In genomic region chr8:107944676-107945600, GRCm38 (mm10) we compare ENCODE assay signal across 8 mouse cellular contexts. TPM values are rescaled to one million over a fixed set of nuclear protein-coding genes. Genes with fewer than 3 reads are reported as not detected.
DNase-seq lines count a peak whose midpoint lies in the region; ATAC-seq and TF ChIP-seq lines count a peak whose summit lies in the region.

No protein-coding gene starts in this region.

- DNase-seq in cerebellum, postnatal 10 days: peak; percentile 12 to 22
- no peak for DNase-seq in cerebellum, adult 11 months
- DNase-seq in thymus, postnatal 4 days: peak; percentile 11
- DNase-seq in thymus, adult 2 months: no peak
- no peak for DNase-seq in layer of hippocampus, adult 9-11 months
- DNase-seq in left cerebral cortex, postnatal 14 days (ENCODE audit: low spot score in 2 of 2): no peak

- no peak overlapping the region for H3K4me3 ChIP-seq in thymus, adult 2 months (ENCODE audit: control insufficient read depth, insufficient read depth, low read length)
- peak overlapping the region; percentile 7; the same call in 1 of the 2 replicates for H3K4me3 ChIP-seq in liver, embryonic 12.5 days

- no peak for ATAC-seq in liver, embryonic 12.5 days
- ATAC-seq in activated CD4-positive, CD25-positive, alpha-beta regulatory T cell, adult 4 months: no peak

- TF ChIP-seq CTCF in thymus, adult 2 months (IDR thresholded peaks at IDR 0.05; ENCODE audit: borderline replicate concordance, control insufficient read depth, extremely low read depth, insufficient read depth, low read length, poor library complexity): no peak

- no peak overlapping the region for H3K27ac ChIP-seq in thymus, adult 2 months (ENCODE audit: control insufficient read depth, insufficient read depth, low read length)
- no peak overlapping the region for H3K27ac ChIP-seq in liver, embryonic 12.5 days

- no peaks in the 10 kb centered on the region for H3K9me3 ChIP-seq in liver, embryonic 12.5 days (replicated peaks)

- no peak overlapping the region for H3K9ac ChIP-seq in liver, embryonic 12.5 days

- peak overlapping the region; percentile 38 for H3K4me2 ChIP-seq in liver, embryonic 12.5 days

- H3K27me3 ChIP-seq in thymus, adult 2 months (ENCODE audit: control insufficient read depth, insufficient read depth, low read length): peaks cover 4% of the 10 kb centered on the region; the same call in 1 of the 2 replicates
- peaks cover 58% of the 10 kb centered on the region for H3K27me3 ChIP-seq in liver, embryonic 12.5 days (replicated peaks)

- H3K4me1 ChIP-seq in thymus, adult 2 months (replicated peaks; ENCODE audit: control insufficient read depth, insufficient read depth, low read length): no peaks in the 10 kb centered on the region
- no peaks in the 10 kb centered on the region for H3K4me1 ChIP-seq in liver, embryonic 12.5 days

- no peaks in the 10 kb centered on the region for H3K36me3 ChIP-seq in thymus, adult 2 months (ENCODE audit: control insufficient read depth, insufficient read depth, low read length)
- H3K36me3 ChIP-seq in liver, embryonic 12.5 days: no peaks in the 10 kb centered on the region

- 29% methylated on average over 31 of the region's 31 CpGs for WGBS in thymus, adult 2 months
- WGBS in liver, embryonic 12.5 days (ENCODE audit: insufficient replicate concordance): 11% methylated on average over 31 of the region's 31 CpGs

- intact Hi-C loops in left cerebral cortex, postnatal 14 days (cut with DNase I): loop anchor here (5.0 to 10.0 kb wide), 3 partner anchors 302 to 757 kb away; no protein-coding TSS in a partner anchor

- TF ChIP-seq POLR2A in thymus, adult 2 months (IDR thresholded peaks at IDR 0.05; ENCODE audit: control insufficient read depth, extremely low read depth, insufficient read depth, low read length, poor library complexity): no peak

RNA-seq across cellular contexts. Expression of gene Zfhx3, which starts 2.5 kb away (rescaled TPM):
- 1.1 and 1.6 TPM in 2 replicates for polyA plus RNA-seq in thymus, adult 2 months (2012; rRNA removed)
- polyA plus RNA-seq in liver, embryonic 12.5 days (2016; fragmentation: Nextera tagmentation; extraction: Ambion mirVana): 2.3 and 2.4 TPM in 2 replicates
- total RNA-seq in left cerebral cortex, postnatal 14 days (2021): 1 to 10 TPM; 4.1 to 4.2 TPM
- under 1 TPM in 1 of 2 experiments, not detected in 1; 0.58 TPM for polyA plus RNA-seq in activated CD4-positive, CD25-positive, alpha-beta regulatory T cell, adult 4 months (2017; shearing (Covaris generic))

Comparison
In these comparisons a context has a peak if more than half of its experiments do, and no peak if none do; other contexts are left out.
1. DNase-seq: peak in cerebellum, postnatal 10 days (2 of 2) and thymus, postnatal 4 days (single experiment); none in cerebellum, adult 11 months (single experiment), thymus, adult 2 months (single experiment), layer of hippocampus, adult 9-11 months (single experiment) and left cerebral cortex, postnatal 14 days (0 of 2).